16 mouse cellular contexts compared by ENCODE assay signal in genomic region chr8:104144434-104145216, GRCm38 (mm10). TPM values are rescaled to one million over a fixed set of nuclear protein-coding genes. Genes with fewer than 3 reads are reported as not detected.
DNase-seq lines count a peak whose midpoint lies in the region; TF ChIP-seq lines count a peak whose summit lies in the region.
"Had no signal": no experiment of that assay in that cellular context is flagged by ENCODE, and none has a peak within 500 bp of the region (broad histone marks: within the 10 kb centered on the region; RNA-seq: fewer than 3 reads in every experiment).

No protein-coding gene starts in this region.

- H3K9me3 ChIP-seq in forebrain, embryonic 10.5 days: no peaks in the 10 kb centered on the region
- H3K9me3 ChIP-seq: forebrain, embryonic 13.5 days; hindbrain, embryonic 10.5 days; liver, embryonic 13.5 days had no signal

- H3K4me3 ChIP-seq in kidney, adult 2 months (ENCODE audit: insufficient read depth, low read depth, low read length): no peak overlapping the region
- H3K4me3 ChIP-seq in forebrain, embryonic 10.5 days: no peak overlapping the region
- H3K4me3 ChIP-seq: forebrain, embryonic 13.5 days; hindbrain, embryonic 10.5 days; liver, embryonic 13.5 days; myocyte had no signal

- no peaks in the 10 kb centered on the region for H3K36me3 ChIP-seq in kidney, adult 2 months (ENCODE audit: control insufficient read depth, insufficient read depth, low read length)
- no peaks in the 10 kb centered on the region for H3K36me3 ChIP-seq in splenic B cell, adult 2 months (ENCODE audit: control insufficient read depth, insufficient read depth, low read length, poor library complexity, severe bottlenecking)
- H3K36me3 ChIP-seq in forebrain, embryonic 10.5 days (replicated peaks): no peaks in the 10 kb centered on the region
- H3K36me3 ChIP-seq: hindbrain, embryonic 10.5 days; liver, embryonic 13.5 days had no signal

- peak; percentile 25; the same call in 1 of the 2 replicates for TF ChIP-seq CTCF in kidney, adult 2 months (conservative IDR thresholded peaks at IDR 0.05; ENCODE audit: insufficient read depth, insufficient read length, low read depth, low read length)

- no peak for TF ChIP-seq POLR2A in kidney, adult 2 months (IDR thresholded peaks at IDR 0.05; ENCODE audit: low read depth, low read length)

- peak; percentile 34 to 59 for DNase-seq in cerebellum, postnatal 14 days
- DNase-seq in cerebellum, postnatal 36 days: no peak
- DNase-seq in kidney, adult 2 months: no peak
- DNase-seq in kidney, postnatal 25 days: no peak
- peak; percentile 29 for DNase-seq in right cerebral cortex, postnatal 14 days
- no peak for DNase-seq in right cerebral cortex, postnatal 25 days
- peak; percentile 24 for DNase-seq in splenic B cell, adult 2 months (ENCODE audit: low read depth, low spot score)
- no peak for DNase-seq in forebrain, embryonic 10.5 days (ENCODE audit: extremely low spot score, low spot score)
- DNase-seq: cerebellum, adult 11 months; gastrocnemius, postnatal 25 days; layer of hippocampus, postnatal 36 days; liver, embryonic 13.5 days; thymus, postnatal 14 days had no signal

- no peaks in the 10 kb centered on the region for H3K4me1 ChIP-seq in kidney, adult 2 months (ENCODE audit: control insufficient read depth, insufficient read depth, low read length)
- H3K4me1 ChIP-seq in forebrain, embryonic 10.5 days: no peaks in the 10 kb centered on the region
- H3K4me1 ChIP-seq: forebrain, embryonic 13.5 days; liver, embryonic 13.5 days had no signal

- no peaks in the 10 kb centered on the region for H3K27me3 ChIP-seq in kidney, adult 2 months (replicated peaks; ENCODE audit: control insufficient read depth, insufficient read depth, low read length)
- H3K27me3 ChIP-seq in splenic B cell, adult 2 months (ENCODE audit: control insufficient read depth, insufficient read depth, low read length, poor library complexity, severe bottlenecking): no peaks in the 10 kb centered on the region
- no peaks in the 10 kb centered on the region for H3K27me3 ChIP-seq in forebrain, embryonic 10.5 days (ENCODE audit: poor library complexity, severe bottlenecking)
- H3K27me3 ChIP-seq: forebrain, embryonic 13.5 days; liver, embryonic 13.5 days had no signal

- no peak overlapping the region for H3K27ac ChIP-seq in kidney, adult 2 months (ENCODE audit: insufficient read depth, low read depth, low read length)
- no peak overlapping the region for H3K27ac ChIP-seq in forebrain, embryonic 10.5 days
- H3K27ac ChIP-seq: forebrain, embryonic 13.5 days; hindbrain, embryonic 10.5 days; liver, embryonic 13.5 days had no signal

- 71% methylated on average over 13 of the region's 13 CpGs for WGBS in kidney, adult 2 months
- 85% methylated on average over 13 of the region's 13 CpGs for WGBS in forebrain, embryonic 10.5 days

RNA-seq across cellular contexts. Expression of gene Bean1, which starts 25.6 kb away (rescaled TPM):
- 0.45 and 0.66 TPM in 2 replicates for polyA plus RNA-seq in kidney, adult 2 months (2012; rRNA removed)
- 0.09 TPM in 1 of 2 replicates, not detected in the other for polyA plus RNA-seq in forebrain, embryonic 10.5 days (2016; fragmentation: Nextera tagmentation; extraction: Ambion mirVana)
- polyA plus RNA-seq: liver, embryonic 13.5 days had no signal

RNA-seq across cellular contexts. Expression of gene Cdh5, which starts 43.2 kb away (rescaled TPM):
- 45.1 and 48.5 TPM in 2 replicates for polyA plus RNA-seq in kidney, adult 2 months (2012; rRNA removed)
- 12.5 and 14.3 TPM in 2 replicates for polyA plus RNA-seq in forebrain, embryonic 10.5 days (2016; fragmentation: Nextera tagmentation; extraction: Ambion mirVana)

Comparison
In these comparisons a context has a peak if more than half of its experiments do, and no peak if none do; other contexts are left out.
1. DNase-seq: peak in cerebellum, postnatal 14 days (2 of 2), right cerebral cortex, postnatal 14 days (single experiment) and splenic B cell, adult 2 months (single experiment); none in cerebellum, postnatal 36 days (0 of 2), kidney, adult 2 months (single experiment), kidney, postnatal 25 days (0 of 2), right cerebral cortex, postnatal 25 days (single experiment) and forebrain, embryonic 10.5 days (single experiment).